Mouse (Mus musculus): ENCODE results near the gene Rabl3. TPM values are rescaled to one million over a fixed set of nuclear protein-coding genes. Genes with fewer than 3 reads are reported as not detected.

The Rabl3 gene
- 18.9 and 19.9 TPM in 2 replicates for polyA plus RNA-seq (2015; fragmentation: Nextera tagmentation; extraction: Ambion mirVana)

- no peaks in the 10 kb centered on the region for H3K9me3 ChIP-seq
- H3K27ac ChIP-seq = peak within 1 kb of the TSS; percentile 96
- 2% methylated on average over 41 of the region's 41 CpGs for WGBS
- peak; percentile 100 for ATAC-seq (replicated peaks)
- peaks cover 3% of the 10 kb centered on the region; the same call in 1 of the 2 replicates for H3K36me3 ChIP-seq (replicated peaks)
- H3K27me3 ChIP-seq (replicated peaks) = no peaks in the 10 kb centered on the region
- H3K9ac ChIP-seq = peak within 1 kb of the TSS; percentile 80
- H3K4me2 ChIP-seq = peak within 1 kb of the TSS; percentile 69
- peaks cover 25% of the 10 kb centered on the region for H3K4me1 ChIP-seq
- peak within 1 kb of the TSS; percentile 72 for H3K4me3 ChIP-seq
Measured at GRCm38 (mm10) chr16:37539611-37540580, at the start of gene Rabl3, which contains the start of gene Gtf2e1. Gene Rabl3, plus strand, starts transcription at chr16:37539885. Gene Gtf2e1, minus strand, starts transcription at chr16:37539789.

DNA sequence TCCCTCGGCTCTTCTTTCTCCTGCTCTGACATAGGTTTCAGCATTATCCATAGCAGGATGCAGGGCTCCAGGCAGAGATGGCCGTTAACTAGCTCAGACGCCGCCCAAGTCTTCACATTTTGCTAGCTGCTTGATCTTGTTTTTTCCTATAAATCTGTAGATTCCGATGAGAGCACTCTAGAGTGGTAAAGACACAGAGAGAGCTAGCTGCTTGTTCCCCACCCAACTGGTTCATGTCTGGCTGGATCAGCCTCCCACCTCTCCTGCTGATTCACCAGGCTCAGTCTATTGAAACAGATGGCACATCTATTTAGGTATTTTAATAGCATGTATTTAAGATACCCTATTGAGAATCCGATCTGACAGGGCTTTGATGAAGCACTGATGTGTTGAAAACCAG, 44.7 kb upstream of the Rabl3 start:
- no peaks in the 10 kb centered on the region for H3K9me3 ChIP-seq
- no peaks in the 10 kb centered on the region for H3K36me3 ChIP-seq (replicated peaks)
- WGBS = 80% methylated on average over 6 of the region's 6 CpGs
- ATAC-seq (replicated peaks) = no peak
- no peaks in the 10 kb centered on the region; the same call in 1 of the 2 replicates for H3K27me3 ChIP-seq (replicated peaks)
- no peaks in the 10 kb centered on the region for H3K4me1 ChIP-seq
- no peak overlapping the region for H3K9ac ChIP-seq
- no peak overlapping the region for H3K4me3 ChIP-seq
- H3K27ac ChIP-seq = no peak overlapping the region
- no peak overlapping the region for H3K4me2 ChIP-seq

DNA sequence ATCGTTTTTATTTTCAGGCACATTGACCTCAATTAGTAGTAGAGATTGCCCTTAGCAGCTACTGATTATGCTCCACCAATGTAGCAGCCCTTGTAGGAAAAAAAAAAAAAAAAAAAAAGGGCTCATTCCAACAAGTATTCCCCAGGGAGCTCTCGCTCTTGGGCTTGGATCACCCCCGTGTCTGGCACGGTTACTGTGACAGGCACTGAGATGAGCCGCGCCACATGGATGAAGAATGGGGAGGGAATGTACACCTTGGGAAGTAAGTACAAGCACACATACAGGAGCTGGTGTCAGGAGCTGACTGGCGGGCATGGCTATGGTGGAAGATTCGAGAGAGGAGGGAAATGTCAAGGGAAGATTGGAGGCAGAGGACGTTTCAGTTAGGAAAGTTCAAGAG, 41.1 kb upstream of the Rabl3 start:
- Histone ChIP-seq H3K4me3 (no peak overlapping the region), H3K4me2 (no peak overlapping the region), H3K27me3 (replicated peaks) (no peaks in the 10 kb centered on the region), H3K36me3 (replicated peaks) (no peaks in the 10 kb centered on the region), H3K27ac (no peak overlapping the region), H3K4me1 (no peaks in the 10 kb centered on the region), H3K9ac (no peak overlapping the region), H3K9me3 (no peaks in the 10 kb centered on the region)
- ATAC-seq (replicated peaks) = no peak
- 84% methylated on average over 9 of the region's 9 CpGs for WGBS

GRCm38 (mm10) chr16:37504517-37504916, 35.2 kb upstream of the Rabl3 start:
- Histone ChIP-seq H3K27ac (no peak overlapping the region), H3K4me3 (no peak overlapping the region), H3K4me1 (peaks cover 7% of the 10 kb centered on the region; the same call in 1 of the 2 replicates), H3K36me3 (replicated peaks) (no peaks in the 10 kb centered on the region), H3K9ac (no peak overlapping the region), H3K4me2 (no peak overlapping the region), H3K27me3 (replicated peaks) (no peaks in the 10 kb centered on the region), H3K9me3 (no peaks in the 10 kb centered on the region)
- 58% methylated on average over 1 of the region's 1 CpGs for WGBS
- no peak for ATAC-seq (replicated peaks)

GRCm38 (mm10) chr16:37506751-37507150, 32.9 kb upstream of the Rabl3 start:
- no peak overlapping the region for H3K9ac ChIP-seq
- no peak for ATAC-seq (replicated peaks)
- no peak overlapping the region for H3K4me2 ChIP-seq
- no peaks in the 10 kb centered on the region for H3K9me3 ChIP-seq
- 0 out of 2 replicates have a peak overlapping the region, but pooled peaks have one; percentile 8 for H3K27ac ChIP-seq
- no peak overlapping the region for H3K4me3 ChIP-seq
- WGBS = 76% methylated on average over 9 of the region's 9 CpGs
- H3K27me3 ChIP-seq (replicated peaks) = no peaks in the 10 kb centered on the region
- peaks cover 7% of the 10 kb centered on the region; the same call in 1 of the 2 replicates for H3K4me1 ChIP-seq
- peaks cover 10% of the 10 kb centered on the region; the same call in 1 of the 2 replicates for H3K36me3 ChIP-seq (replicated peaks)

GRCm38 (mm10) chr16:37511489-37511888, 28.2 kb upstream of the Rabl3 start:
- Histone ChIP-seq H3K9ac (no peak overlapping the region), H3K4me3 (no peak overlapping the region), H3K4me1 (peaks cover 7% of the 10 kb centered on the region; the same call in 1 of the 2 replicates), H3K27me3 (replicated peaks) (no peaks in the 10 kb centered on the region), H3K27ac (no peak overlapping the region), H3K4me2 (no peak overlapping the region), H3K36me3 (replicated peaks) (peaks cover 10% of the 10 kb centered on the region; the same call in 1 of the 2 replicates), H3K9me3 (no peaks in the 10 kb centered on the region)
- WGBS = 96% methylated on average over 15 of the region's 15 CpGs
- no peak for ATAC-seq (replicated peaks)

DNA sequence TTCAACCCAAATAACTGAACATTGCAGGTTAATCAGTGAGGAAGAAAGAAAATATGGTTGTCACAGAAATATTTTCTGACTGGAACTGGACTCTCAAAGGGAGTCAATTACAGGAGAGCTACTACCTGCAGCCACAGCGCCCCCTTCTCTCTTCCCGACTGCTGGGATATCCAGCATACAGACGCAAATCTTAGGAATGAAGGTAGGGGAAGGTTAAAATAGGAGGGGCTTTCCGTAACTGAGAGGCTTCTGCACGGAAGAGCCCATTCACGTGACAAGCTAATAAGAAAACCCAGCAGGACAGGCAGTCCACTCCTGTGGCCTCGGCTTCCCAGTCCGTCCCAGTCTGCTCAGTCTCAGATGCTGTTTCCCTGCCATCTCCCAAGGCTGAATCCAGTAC, 25.0 kb upstream of the Rabl3 start:
- Histone ChIP-seq H3K27me3 (replicated peaks) (no peaks in the 10 kb centered on the region), H3K9ac (no peak overlapping the region), H3K4me2 (no peak overlapping the region), H3K27ac (no peak overlapping the region), H3K9me3 (no peaks in the 10 kb centered on the region), H3K4me1 (no peaks in the 10 kb centered on the region), H3K36me3 (replicated peaks) (peaks cover 10% of the 10 kb centered on the region; the same call in 1 of the 2 replicates), H3K4me3 (no peak overlapping the region)
- WGBS = 78% methylated on average over 8 of the region's 8 CpGs
- no peak for ATAC-seq (replicated peaks)

- WGBS = 88% methylated on average over 6 of the region's 6 CpGs
- peaks cover 4% of the 10 kb centered on the region; the same call in 1 of the 2 replicates for H3K36me3 ChIP-seq (replicated peaks)
- ATAC-seq (replicated peaks) = no peak
Measured at GRCm38 (mm10) chr16:37516376-37516993, 23.2 kb upstream of the Rabl3 start.

DNA sequence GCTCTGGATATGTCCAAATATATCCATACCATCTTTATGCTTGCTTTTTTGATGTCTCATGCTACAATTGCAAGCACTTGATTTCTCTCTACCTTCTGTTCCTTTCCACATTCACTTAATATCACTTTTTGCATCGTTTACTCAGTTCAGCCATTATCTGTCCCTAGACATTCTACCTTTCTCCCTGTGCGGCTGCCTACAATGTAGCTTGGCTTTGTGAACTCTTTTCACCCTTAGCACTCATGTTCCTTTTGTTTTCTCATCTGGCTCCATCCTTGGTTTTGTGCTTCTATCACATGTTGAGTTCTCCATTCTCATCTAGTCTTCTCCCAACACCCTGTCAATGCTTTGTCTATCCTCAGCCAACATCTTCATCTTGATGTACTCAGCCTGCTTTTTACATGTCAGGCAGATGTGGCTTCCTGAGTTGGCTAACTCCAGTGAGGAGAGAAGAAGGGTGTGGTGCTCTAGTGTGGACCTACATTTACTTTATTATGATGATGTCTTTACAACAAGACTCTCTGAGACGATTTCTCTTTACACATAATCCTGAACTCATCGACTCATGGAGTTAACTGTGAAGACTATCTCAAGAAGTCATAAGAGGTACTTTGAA, 22.0 kb upstream of the Rabl3 start:
- 97% methylated on average over 4 of the region's 4 CpGs for WGBS
- Histone ChIP-seq H3K36me3 (replicated peaks) (peaks cover 12% of the 10 kb centered on the region; the same call in 1 of the 2 replicates), H3K9me3 (no peaks in the 10 kb centered on the region), H3K27ac (no peak overlapping the region), H3K4me2 (no peak overlapping the region), H3K9ac (no peak overlapping the region), H3K27me3 (replicated peaks) (no peaks in the 10 kb centered on the region), H3K4me1 (no peaks in the 10 kb centered on the region), H3K4me3 (no peak overlapping the region)
- ATAC-seq (replicated peaks) = no peak

More at GRCm38 (mm10) chr16:37516376-37516993, 23.2 kb upstream of the Rabl3 start:
- Histone ChIP-seq H3K9me3 (no peaks in the 10 kb centered on the region), H3K27ac (no peak overlapping the region), H3K9ac (no peak overlapping the region), H3K27me3 (replicated peaks) (no peaks in the 10 kb centered on the region), H3K4me3 (no peak overlapping the region), H3K4me2 (no peak overlapping the region), H3K4me1 (no peaks in the 10 kb centered on the region)

- H3K27me3 ChIP-seq (replicated peaks) = no peaks in the 10 kb centered on the region
- 90% methylated on average over 2 of the region's 2 CpGs for whole genome bisulfite sequencing
- H3K4me3 ChIP-seq = no peak overlapping the region
- no peak overlapping the region for H3K9ac ChIP-seq
- ATAC-seq (replicated peaks) = no peak
- no peak overlapping the region for H3K27ac ChIP-seq
- no peak overlapping the region for H3K4me2 ChIP-seq
- H3K9me3 ChIP-seq = no peaks in the 10 kb centered on the region
- peaks cover 16% of the 10 kb centered on the region; the same call in 1 of the 2 replicates for H3K36me3 ChIP-seq (replicated peaks)
- H3K4me1 ChIP-seq = no peaks in the 10 kb centered on the region
Measured at GRCm38 (mm10) chr16:37518662-37519061, 21.0 kb upstream of the Rabl3 start.

DNA sequence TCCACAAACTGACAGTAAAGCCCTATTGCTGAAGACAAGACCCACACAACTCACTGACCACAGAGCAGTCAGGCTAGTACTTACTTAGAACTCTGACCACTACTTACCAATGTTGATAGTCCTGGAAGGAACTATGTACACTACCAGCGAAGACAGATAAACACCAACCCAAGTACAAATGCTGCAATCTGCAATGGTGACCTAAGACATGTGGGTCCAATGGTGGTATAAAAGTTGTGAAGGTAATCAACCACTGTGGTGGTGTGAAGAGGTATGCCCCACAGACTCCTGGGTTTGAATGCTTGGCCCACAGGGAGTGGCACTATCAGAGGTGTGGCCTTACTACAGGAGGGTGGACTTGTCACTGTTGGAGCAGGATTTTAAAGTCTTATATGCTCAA, 20.0 kb upstream of the Rabl3 start:
- Histone ChIP-seq H3K4me2 (no peak overlapping the region), H3K4me3 (no peak overlapping the region), H3K9me3 (no peaks in the 10 kb centered on the region), H3K4me1 (no peaks in the 10 kb centered on the region), H3K27me3 (replicated peaks) (no peaks in the 10 kb centered on the region), H3K9ac (no peak overlapping the region), H3K27ac (no peak overlapping the region), H3K36me3 (replicated peaks) (peaks cover 19% of the 10 kb centered on the region; the same call in 1 of the 2 replicates)
- ATAC-seq (replicated peaks) = no peak
- 98% methylated on average over 1 of the region's 1 CpGs for WGBS
